In the genomic region with DNA sequence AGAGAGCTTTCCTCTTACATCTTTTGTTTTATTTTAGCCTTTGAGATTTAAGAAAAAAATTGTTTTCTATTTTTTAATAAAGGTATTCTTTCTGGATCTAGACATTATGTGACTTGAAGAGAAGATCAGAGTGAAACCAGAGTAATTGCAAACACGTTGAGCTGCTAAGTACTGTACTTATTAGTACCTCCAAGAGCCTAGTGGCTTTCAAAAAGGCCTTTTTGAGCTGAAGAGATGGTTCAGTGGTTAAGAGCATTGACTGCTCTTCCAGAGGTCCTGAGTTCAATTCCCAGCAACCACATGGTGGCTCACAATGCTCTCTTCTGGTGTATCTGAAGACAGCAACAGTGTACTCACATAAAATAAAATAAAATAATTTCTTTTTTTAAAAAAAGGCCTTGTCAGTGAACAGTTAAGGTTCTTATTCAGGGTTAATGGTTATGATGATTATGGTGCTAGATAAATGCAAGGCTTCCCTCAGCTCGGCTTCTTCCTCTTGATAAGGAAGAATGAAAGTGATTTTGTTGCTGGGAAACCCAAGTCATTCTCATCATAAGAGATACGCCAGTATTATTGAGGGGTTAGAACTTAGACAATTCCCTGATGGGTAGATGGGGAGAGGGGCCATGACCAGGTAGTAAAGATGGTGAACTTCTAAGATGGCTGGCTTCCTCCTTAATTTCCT, we compare ENCODE assay signal across 32 mouse cellular contexts. TPM values are rescaled to one million over a fixed set of nuclear protein-coding genes. Genes with fewer than 3 reads are reported as not detected.
"Had no signal": no experiment of that assay in that cellular context is flagged by ENCODE, and none has a peak within 500 bp of the region (broad histone marks: within the 10 kb centered on the region; RNA-seq: fewer than 3 reads in every experiment).

No protein-coding gene starts in this region.

- H3K4me1 ChIP-seq: heart, embryonic 10.5 days; heart, embryonic 12.5 days; heart, embryonic 13.5 days; heart, embryonic 15.5 days; intestine, embryonic 15.5 days; kidney, embryonic 15.5 days had no signal

- H3K9me3 ChIP-seq: heart, embryonic 10.5 days; heart, embryonic 12.5 days; heart, embryonic 13.5 days; heart, embryonic 15.5 days; hindbrain, embryonic 10.5 days; hindbrain, embryonic 12.5 days; hindbrain, embryonic 13.5 days; hindbrain, embryonic 15.5 days; intestine, embryonic 15.5 days; kidney, embryonic 15.5 days had no signal

- H3K9ac ChIP-seq: heart, embryonic 12.5 days; heart, embryonic 13.5 days; heart, embryonic 15.5 days; hindbrain, embryonic 12.5 days; hindbrain, embryonic 13.5 days; hindbrain, embryonic 14.5 days; hindbrain, embryonic 15.5 days; intestine, embryonic 15.5 days; kidney, embryonic 15.5 days had no signal

- DNase-seq: heart, postnatal 10 days; heart, postnatal 14 days; heart, postnatal 36 days; heart, postnatal 4 days; kidney, adult 11 months; kidney, adult 18-20 months; kidney, adult 2 months; kidney, adult 8-10 months; kidney, adult 9 months; kidney, postnatal 10 days; kidney, postnatal 14 days; kidney, postnatal 25 days; kidney, postnatal 36 days; kidney, postnatal 4 days; layer of hippocampus, adult 9-11 months; layer of hippocampus, postnatal 36 days had no signal

- H3K27me3 ChIP-seq: heart, embryonic 12.5 days; heart, embryonic 13.5 days; heart, embryonic 15.5 days; hindbrain, embryonic 12.5 days; hindbrain, embryonic 13.5 days; hindbrain, embryonic 15.5 days; intestine, embryonic 15.5 days; kidney, embryonic 15.5 days had no signal

- H3K4me3 ChIP-seq: heart, embryonic 10.5 days; heart, embryonic 12.5 days; heart, embryonic 13.5 days; heart, embryonic 15.5 days; hindbrain, embryonic 10.5 days; hindbrain, embryonic 12.5 days; hindbrain, embryonic 13.5 days; hindbrain, embryonic 15.5 days; intestine, embryonic 15.5 days; kidney, embryonic 15.5 days; layer of hippocampus, adult 2 months; left cerebral cortex, adult 2 months had no signal

- H3K36me3 ChIP-seq: heart, embryonic 10.5 days; heart, embryonic 12.5 days; heart, embryonic 13.5 days; heart, embryonic 15.5 days; hindbrain, embryonic 10.5 days; hindbrain, embryonic 12.5 days; hindbrain, embryonic 13.5 days; hindbrain, embryonic 15.5 days; intestine, embryonic 15.5 days; kidney, embryonic 15.5 days had no signal

- H3K27ac ChIP-seq: heart, embryonic 10.5 days; heart, embryonic 13.5 days; heart, embryonic 15.5 days; hindbrain, embryonic 10.5 days; hindbrain, embryonic 12.5 days; hindbrain, embryonic 13.5 days; hindbrain, embryonic 14.5 days; hindbrain, embryonic 15.5 days; hindbrain, postnatal 0 days; intestine, embryonic 15.5 days; kidney, embryonic 15.5 days; kidney, postnatal 0 days; layer of hippocampus, adult 2 months; left cerebral cortex, adult 2 months had no signal

RNA-seq across cellular contexts. Expression of a gene that starts 54.9 kb away (rescaled TPM):
- polyA plus RNA-seq: inflammation-experienced regulatory T-cells, adult 6 months had no signal
